Mouse (Mus musculus) MEL-GATA-1-ER (cell line): ENCODE results near the gene Tmem205.

ENCODE experiments used
- DNase-seq: peaks from one replicate; pipeline ENCODE4 v3.0.0-alpha.2; 2012; ENCODE audit warnings: low read depth; ENCODE audit errors: extremely low read depth

The Tmem205 gene

GRCm38 (mm10) chr9:21917493-21918034 lies 9.8 kb downstream of the Tmem205 start:
- no peak for DNase-seq

GRCm38 (mm10) chr9:21916851-21917492 lies 10.4 kb downstream of the Tmem205 start:
- no peak for DNase-seq

DNA sequence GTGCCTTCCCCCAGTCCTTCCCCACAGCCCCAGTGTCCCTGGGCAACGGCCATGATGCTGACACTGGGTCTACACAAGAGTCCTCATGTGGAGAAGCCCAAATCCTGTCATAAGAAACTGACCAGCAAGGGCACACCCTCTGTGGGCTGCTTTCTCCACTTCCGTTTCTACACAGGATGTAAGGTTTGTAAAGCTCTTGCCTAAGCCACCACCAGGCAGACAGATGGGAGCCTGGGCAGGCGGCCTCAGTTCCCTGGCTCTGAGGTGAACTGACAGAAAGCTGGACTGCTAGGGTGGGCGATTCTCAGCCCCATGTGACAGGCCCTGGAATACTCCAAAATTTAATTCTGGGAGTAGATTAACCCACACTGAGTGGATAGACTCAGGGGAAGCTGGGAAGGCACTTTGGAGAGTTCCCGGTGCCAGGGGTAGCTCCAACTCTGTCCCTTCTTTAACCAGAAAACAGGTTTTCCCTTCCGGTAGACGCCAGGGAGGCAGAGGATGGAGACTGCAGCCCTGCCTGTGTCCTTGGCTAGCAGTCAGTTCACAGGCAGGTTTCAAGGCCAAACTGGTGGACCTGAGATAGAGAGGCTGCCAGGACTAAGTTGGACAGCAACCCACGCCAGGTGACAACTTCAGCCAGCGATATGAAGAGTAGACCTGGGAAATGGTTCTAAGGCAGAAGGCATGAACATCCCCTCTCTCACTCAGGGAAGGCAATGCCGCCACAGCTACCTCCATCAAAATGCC lies 17.7 kb downstream of the Tmem205 start:
- no peak for DNase-seq

- no peak for DNase-seq
These were observed 19.1 kb downstream of the Tmem205 start for GRCm38 (mm10) chr9:21908216-21908615.

DNA sequence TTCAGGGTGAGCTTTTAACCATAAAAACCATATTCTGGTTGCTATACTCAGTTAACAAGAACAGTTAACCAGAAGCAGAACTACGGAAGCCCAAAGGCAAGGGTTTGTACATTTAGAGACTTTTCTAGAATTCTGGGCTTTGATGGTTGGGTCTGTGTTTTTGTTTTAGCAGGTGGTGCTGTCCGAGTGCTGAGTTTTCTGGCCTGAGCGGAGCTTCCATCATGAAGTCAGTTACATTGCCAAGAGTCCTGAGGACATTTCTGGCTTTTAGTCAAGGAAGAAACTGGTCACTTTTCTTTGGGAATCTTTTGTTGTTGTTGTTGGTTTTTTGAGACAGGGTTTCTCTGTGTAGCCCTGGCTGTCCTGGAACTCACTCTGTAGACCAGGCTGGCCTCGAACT lies 23.3 kb downstream of the Tmem205 start:
- no peak for DNase-seq

DNA sequence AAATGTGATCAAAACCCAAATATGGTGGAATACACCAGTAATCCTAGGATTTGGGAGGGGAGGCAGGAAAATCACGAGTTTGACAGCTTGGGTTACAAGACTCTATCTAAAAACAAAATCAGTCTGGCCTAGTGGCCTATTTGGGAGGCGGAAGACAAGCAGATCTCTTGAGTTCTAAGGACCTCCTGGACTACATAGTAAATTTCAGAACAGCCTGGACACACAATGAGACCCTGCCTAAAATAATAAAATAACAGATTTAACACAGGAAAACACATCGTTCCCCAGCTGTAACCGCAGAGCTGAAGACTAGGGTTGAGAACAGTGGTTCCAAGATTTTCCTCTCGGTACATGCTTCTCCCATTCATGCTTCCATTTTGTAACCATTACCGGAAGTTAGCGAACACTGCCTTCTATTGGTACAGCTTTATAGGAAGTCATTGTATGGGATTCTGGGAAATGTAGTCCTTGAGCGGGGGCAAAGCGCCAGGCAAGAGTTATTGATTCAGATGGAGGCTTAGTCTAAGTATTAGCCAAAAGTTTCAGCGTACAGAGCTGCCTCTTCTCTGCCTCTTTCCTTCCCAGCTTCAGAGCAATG lies 26.0 kb downstream of the Tmem205 start:
- DNase-seq, result peak; percentile 92

- no peak for DNase-seq
These were observed 38.1 kb downstream of the Tmem205 start for GRCm38 (mm10) chr9:21889229-21889628.

- DNase-seq, result no peak
These were observed 50.8 kb downstream of the Tmem205 start for GRCm38 (mm10) chr9:21876601-21877000.

- DNase-seq, result no peak
These were observed 55.2 kb downstream of the Tmem205 start for GRCm38 (mm10) chr9:21872204-21872603.
